Mouse (Mus musculus): ENCODE data around the gene Lif. TPM values are rescaled to one million over a fixed set of nuclear protein-coding genes. Genes with fewer than 3 reads are reported as not detected.

Lif gene
- total and polyA plus RNA-seq, 3 experiments: 0.27 to 0.31 TPM; not detected in 1

- no peaks in the 10 kb centered on the region for H3K9me3 ChIP-seq (replicated peaks; ENCODE audit: insufficient read depth, low read length)
- TF ChIP-seq ETS1 (IDR thresholded peaks at IDR 0.05; ENCODE audit: low read depth, low read length): no peak
- no peak for TF ChIP-seq HCFC1 (IDR thresholded peaks at IDR 0.05; ENCODE audit: low read depth, low read length)
- TF ChIP-seq GATA1 (IDR thresholded peaks at IDR 0.05; ENCODE audit: low read depth, low read length): no peak
- TF ChIP-seq MXI1 (IDR thresholded peaks at IDR 0.05; ENCODE audit: low read depth, low read length): no peak
- TF ChIP-seq POLR2AphosphoS5 (IDR thresholded peaks at IDR 0.05; ENCODE audit: borderline replicate concordance, low read depth, low read length): no peak
- TF ChIP-seq KAT2A (conservative IDR thresholded peaks at IDR 0.05; ENCODE audit: low read depth, low read length): no peak
- no peak for TF ChIP-seq E2F4 (IDR thresholded peaks at IDR 0.05; ENCODE audit: borderline replicate concordance, low read depth, low read length)
- TF ChIP-seq ELF1 (IDR thresholded peaks at IDR 0.05; ENCODE audit: low read depth, low read length): no peak
- H3K27ac ChIP-seq (ENCODE audit: control insufficient read depth, low read depth, low read length): no peak overlapping the region
- DNase-seq (ENCODE audit: low read depth, low spot score): no peak
- no peak overlapping the region for H3K4me3 ChIP-seq (ENCODE audit: control insufficient read depth in 1 of 2, insufficient read depth in 1 of 2, low read depth in 2 of 2, low read length in 2 of 2)
- H3K9ac ChIP-seq (ENCODE audit: control insufficient read depth, low read depth, low read length, poor library complexity, severe bottlenecking): no peak overlapping the region
- peaks cover 0 to 3% of the 10 kb centered on the region in 2 experiments; a peak in 1 of 4 replicates for H3K4me1 ChIP-seq (ENCODE audit: control insufficient read depth in 1 of 2, insufficient read depth in 2 of 2, low read length in 2 of 2)
- no peaks in the 10 kb centered on the region; a peak in 1 of 4 replicates for H3K27me3 ChIP-seq (ENCODE audit: control insufficient read depth in 1 of 2, insufficient read depth in 2 of 2, low read length in 2 of 2)
- H3K79me2 ChIP-seq (ENCODE audit: control insufficient read depth, insufficient read depth, low read length, poor library complexity): no peaks in the 10 kb centered on the region
- H3K36me3 ChIP-seq (ENCODE audit: control insufficient read depth in 1 of 2, insufficient read depth in 2 of 2, low read length in 2 of 2): no peaks in the 10 kb centered on the region
Observed at GRCm38 (mm10) chr11:4279909-4280308, 22.6 kb downstream of the Lif start.

GRCm38 (mm10) chr11:4281852-4282251, 24.5 kb downstream of the Lif start:
- H3K27me3 ChIP-seq (ENCODE audit: control insufficient read depth in 1 of 2, insufficient read depth in 2 of 2, low read length in 2 of 2): no peaks in the 10 kb centered on the region; a peak in 1 of 4 replicates
- TF ChIP-seq POLR2A (IDR thresholded peaks at IDR 0.05; ENCODE audit: control insufficient read depth in 1 of 2, insufficient read depth in 1 of 2, low read depth in 1 of 2, low read length in 2 of 2, poor library complexity in 1 of 2) (no peak), RCOR1 (IDR thresholded peaks at IDR 0.05; ENCODE audit: low read depth, low read length) (no peak), JUND (IDR thresholded peaks at IDR 0.05; ENCODE audit: low read depth, low read length) (no peak), EP300 (IDR thresholded peaks at IDR 0.05; ENCODE audit: low read depth in 1 of 2, low read length in 2 of 2) (no peak), GATA1 (IDR thresholded peaks at IDR 0.05; ENCODE audit: low read depth, low read length) (no peak), ETS1 (IDR thresholded peaks at IDR 0.05; ENCODE audit: low read depth, low read length) (no peak), NRF1 (IDR thresholded peaks at IDR 0.05; ENCODE audit: insufficient read depth, low read depth, low read length, poor library complexity, severe bottlenecking) (no peak), MEF2A (IDR thresholded peaks at IDR 0.05; ENCODE audit: extremely low read depth, insufficient replicate concordance, low read depth, low read length, poor library complexity, severe bottlenecking) (no peak), MAZ (IDR thresholded peaks at IDR 0.05; ENCODE audit: low read depth, low read length) (no peak), HCFC1 (IDR thresholded peaks at IDR 0.05; ENCODE audit: low read depth, low read length) (no peak), NELFE (IDR thresholded peaks at IDR 0.05; ENCODE audit: low read depth, low read length) (no peak), MYC (IDR thresholded peaks at IDR 0.05; ENCODE audit: low read depth, low read length) (no peak), TAL1 (IDR thresholded peaks at IDR 0.05; ENCODE audit: low read length) (no peak), KAT2A (conservative IDR thresholded peaks at IDR 0.05; ENCODE audit: low read depth, low read length) (no peak), ZKSCAN1 (IDR thresholded peaks at IDR 0.05; ENCODE audit: low read depth, low read length) (no peak), POLR2AphosphoS2 (IDR thresholded peaks at IDR 0.05; ENCODE audit: low read length) (no peak), SIN3A (IDR thresholded peaks at IDR 0.05; ENCODE audit: low read length) (no peak)

More at GRCm38 (mm10) chr11:4281852-4282251, 24.5 kb downstream of the Lif start:
- DNase-seq (ENCODE audit: low read depth, low spot score): no peak
- H3K4me1 ChIP-seq (ENCODE audit: control insufficient read depth in 1 of 2, insufficient read depth in 2 of 2, low read length in 2 of 2): peaks cover 0 to 3% of the 10 kb centered on the region in 2 experiments; a peak in 1 of 4 replicates
- no peak overlapping the region for H3K27ac ChIP-seq (ENCODE audit: control insufficient read depth, low read depth, low read length)
- no peak overlapping the region for H3K4me3 ChIP-seq (ENCODE audit: control insufficient read depth in 1 of 2, insufficient read depth in 1 of 2, low read depth in 2 of 2, low read length in 2 of 2)
- no peaks in the 10 kb centered on the region for H3K36me3 ChIP-seq (ENCODE audit: control insufficient read depth in 1 of 2, insufficient read depth in 2 of 2, low read length in 2 of 2)
- H3K9ac ChIP-seq (ENCODE audit: control insufficient read depth, low read depth, low read length, poor library complexity, severe bottlenecking): no peak overlapping the region
- no peaks in the 10 kb centered on the region for H3K9me3 ChIP-seq (replicated peaks; ENCODE audit: insufficient read depth, low read length)
- H3K79me2 ChIP-seq (ENCODE audit: control insufficient read depth, insufficient read depth, low read length, poor library complexity): no peaks in the 10 kb centered on the region

Data from MEL (cell line).